ENCODE assay signal across 8 mouse cellular contexts in the genomic region with DNA sequence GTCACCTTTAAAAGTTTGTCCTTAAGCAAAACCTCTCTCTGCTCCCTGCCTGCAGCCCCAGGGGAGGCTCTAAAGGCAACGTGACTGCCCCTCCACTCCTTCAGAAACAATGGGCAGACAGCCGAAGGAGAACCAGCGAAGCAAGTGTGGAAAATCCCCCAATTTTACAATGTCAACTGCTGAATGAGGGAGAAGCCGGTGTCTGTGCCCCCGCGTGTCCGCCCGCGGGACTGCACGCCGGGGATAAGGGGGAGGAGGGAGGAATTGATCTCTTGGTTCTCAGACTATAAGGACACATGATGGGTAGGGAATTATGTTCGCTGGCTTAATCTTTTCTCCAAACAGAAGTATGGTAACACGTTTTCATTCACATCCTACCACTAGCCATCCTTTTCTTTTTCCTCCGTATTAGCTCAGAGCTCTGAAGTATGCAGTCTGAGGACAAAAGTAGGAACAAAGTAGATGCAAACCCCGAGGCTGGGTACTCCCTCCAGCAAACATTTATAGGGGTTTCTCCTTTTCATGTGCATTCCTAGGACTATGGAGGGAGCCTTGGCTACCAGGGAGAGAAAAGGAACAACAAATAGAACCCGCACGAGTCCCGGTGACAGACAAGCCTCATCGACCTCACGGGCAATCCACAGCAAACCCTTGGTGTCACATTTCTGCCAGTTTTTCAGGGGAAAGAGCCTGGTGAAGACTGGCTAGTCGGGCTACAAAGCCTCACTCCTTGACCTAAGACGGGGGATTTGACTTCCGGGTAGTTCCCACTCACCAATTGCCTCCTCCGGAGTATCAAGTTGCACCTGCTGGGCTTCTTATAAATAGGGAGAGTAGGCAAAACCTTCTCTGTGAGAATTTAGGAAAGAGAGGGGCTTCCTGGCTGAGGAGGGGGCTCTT. TPM values are rescaled to one million over a fixed set of nuclear protein-coding genes. Genes with fewer than 3 reads are reported as not detected.
A peak's percentile ranks its signal among the peaks of the same experiment; 100 is the strongest.
DNase-seq lines count a peak whose midpoint lies in the region; ATAC-seq lines count a peak whose summit lies in the region.

No protein-coding gene starts in this region.

- H3K27me3 ChIP-seq in hindbrain, embryonic 14.5 days (ENCODE audit: control insufficient read depth, insufficient read depth, low read length): no peaks in the 10 kb centered on the region

- peaks cover 16% of the 10 kb centered on the region for H3K4me1 ChIP-seq in hindbrain, embryonic 14.5 days (replicated peaks; ENCODE audit: control insufficient read depth, insufficient read depth, low read length)

- H3K4me3 ChIP-seq in hindbrain, embryonic 14.5 days (replicated peaks; ENCODE audit: low read length): peak overlapping the region; percentile 24

- WGBS in hindbrain, embryonic 14.5 days: under 1% methylated on average over 24 of the region's 24 CpGs

- peak; percentile 91 for DNase-seq in T-cell, adult 2 months (ENCODE audit: low spot score)
- DNase-seq in cerebellum, postnatal 25 days: peak; percentile 93 to 95
- peak; percentile 86 to 89 for DNase-seq in frontal cortex, postnatal 25 days (ENCODE audit: low spot score in 2 of 2)
- peak; percentile 94 for DNase-seq in hindbrain, embryonic 14.5 days (ENCODE audit: low spot score)
- peak; percentile 91 to 93 for DNase-seq in layer of hippocampus, postnatal 36 days
- peak; percentile 93 for DNase-seq in lung, postnatal 25 days (ENCODE audit: low spot score)
- DNase-seq in retina, adult 2 months (ENCODE audit: low read depth, low spot score): peak; percentile 68
- DNase-seq in thymus, postnatal 25 days: peak; percentile 95

- H3K9ac ChIP-seq in hindbrain, embryonic 14.5 days: peak overlapping the region; percentile 44

- peak overlapping the region; percentile 57 for H3K4me2 ChIP-seq in hindbrain, embryonic 14.5 days (replicated peaks)

- H3K27ac ChIP-seq in hindbrain, embryonic 14.5 days: peak overlapping the region; percentile 52; the same call in 1 of the 2 replicates

- ATAC-seq in hindbrain, embryonic 14.5 days (ENCODE audit: low FRiP score): peak; percentile 74

- no peaks in the 10 kb centered on the region for H3K36me3 ChIP-seq in hindbrain, embryonic 14.5 days (replicated peaks; ENCODE audit: control insufficient read depth, insufficient read depth)

- no peaks in the 10 kb centered on the region for H3K9me3 ChIP-seq in hindbrain, embryonic 14.5 days (ENCODE audit: control insufficient read depth, low read length)

RNA-seq across cellular contexts. Expression of gene Hs6st1, which starts 3.1 kb away (rescaled TPM):
- polyA plus RNA-seq in hindbrain, embryonic 14.5 days (2014; fragmentation: Nextera tagmentation; extraction: Ambion mirVana): 18.9 and 20.2 TPM in 2 replicates
- total RNA-seq in layer of hippocampus, postnatal 36 days (2021): 10 to 100 TPM; 38.7 to 39.9 TPM

Comparison
In these comparisons a context has a peak if more than half of its experiments do, and no peak if none do; other contexts are left out.
1. Peak in every context shown above with its lines: DNase-seq, ATAC-seq, H3K4me3 ChIP-seq and H3K27ac ChIP-seq.